Mouse (Mus musculus) hindbrain, embryonic 12.5 days (tissue): ENCODE measurements around the gene Tst. TPM values are rescaled to one million over a fixed set of nuclear protein-coding genes. Genes with fewer than 3 reads are reported as not detected.

Experiments used
- ATAC-seq: fragments of 200-750 bp; cut with Nextera tagmentation; 2 replicates; pipeline ENCODE4 v1.8.0; 2017; ENCODE audit warnings: moderate TSS enrichment; ENCODE audit not compliant: low FRiP score
- H3K27ac ChIP-seq: fragments of 300-500 bp; sonication (generic); 2 replicates; pipeline ENCODE4 v1.5.1; 2016; ENCODE audit warnings: mild to moderate bottlenecking
- H3K27me3 ChIP-seq: fragments of 300-500 bp; sonication (generic); 2 replicates; pipeline ENCODE4 v1.6.1; 2016; ENCODE audit warnings: mild to moderate bottlenecking
- H3K36me3 ChIP-seq: fragments of 300-500 bp; sonication (generic); 2 replicates; pipeline ENCODE4 v1.6.1; 2016; ENCODE audit warnings: mild to moderate bottlenecking
- H3K4me1 ChIP-seq: fragments of 300-500 bp; sonication (generic); 2 replicates; pipeline ENCODE4 v1.6.1; 2016
- H3K4me2 ChIP-seq: fragments of 300-500 bp; sonication (generic); replicated peaks from 2 replicates; pipeline ENCODE4 v1.6.1; 2016; ENCODE audit warnings: mild to moderate bottlenecking
- H3K4me3 ChIP-seq: fragments of 300-500 bp; sonication (generic); 2 replicates; pipeline ENCODE4 v1.5.1; 2016; ENCODE audit warnings: mild to moderate bottlenecking
- H3K9ac ChIP-seq: fragments of 300-500 bp; sonication (generic); 2 replicates; pipeline ENCODE4 v1.6.1; 2016; ENCODE audit warnings: mild to moderate bottlenecking, moderate library complexity
- H3K9me3 ChIP-seq: fragments of 300-500 bp; sonication (generic); replicated peaks from 2 replicates; pipeline ENCODE4 v1.6.1; 2016; ENCODE audit warnings: mild to moderate bottlenecking
- WGBS: fragments of 180-500 bp; shearing (Covaris S2); methylation state at CpG from one replicate; pipeline ENCODE4 v1.1.7; 2016; 5-methylcytosine and 5-hydroxymethylcytosine counted together
- polyA plus RNA-seq: library from polyadenylated mRNA; unstranded; fragments of >200 nt; fragmentation: Nextera tagmentation; extraction: Ambion mirVana; gene quantifications from 2 replicates; pipeline ENCODE4 v1.2.1, GENCODE M21; 2016

Gene Tst
- polyA plus RNA-seq, 1 experiment from 2014 or later = 9.3 TPM

- no peak for ATAC-seq
- no peak overlapping the region for H3K4me2 ChIP-seq
- H3K36me3 ChIP-seq = no peaks in the 10 kb centered on the region
- H3K4me1 ChIP-seq = no peaks in the 10 kb centered on the region
- H3K4me3 ChIP-seq = no peak overlapping the region
- no peaks in the 10 kb centered on the region for H3K9me3 ChIP-seq
- no peak overlapping the region for H3K9ac ChIP-seq
- H3K27me3 ChIP-seq = no peaks in the 10 kb centered on the region
- H3K27ac ChIP-seq = no peak overlapping the region
- WGBS = 60% methylated on average over 3 of the region's 3 CpGs
Measured at GRCm38 (mm10) chr15:78351586-78352165, 54.0 kb downstream of the Tst start.

Other genes with a start within 250 kb of the Tst start
- gene Ift27, start 231.8 kb downstream of the Tst start, polyA plus RNA-seq = 87.8 and 99.9 TPM in 2 replicates
- gene Pvalb, start 199.5 kb downstream of the Tst start, polyA plus RNA-seq = 4.2 and 10.2 TPM in 2 replicates
- gene Ncf4, start 161.1 kb downstream of the Tst start, polyA plus RNA-seq = 3.9 and 5.4 TPM in 2 replicates
- gene Csf2rb2, start 100.2 kb downstream of the Tst start, polyA plus RNA-seq = 0.28 and 0.31 TPM in 2 replicates
- gene Csf2rb, start 80.2 kb downstream of the Tst start, polyA plus RNA-seq = 1.7 and 2.1 TPM in 2 replicates
- not detected in 2 replicates for gene Tex33, start 10.0 kb downstream of the Tst start, polyA plus RNA-seq
- 1.7 and 1.8 TPM in 2 replicates for gene Mpst, start 509 bp upstream of the Tst start, polyA plus RNA-seq
- gene Kctd17, start 22.7 kb upstream of the Tst start, polyA plus RNA-seq = 79.8 and 85.2 TPM in 2 replicates
- 0.14 TPM in 1 of 2 replicates, not detected in the other for gene Tmprss6, start 62.7 kb upstream of the Tst start, polyA plus RNA-seq
- gene Il2rb, start 89.4 kb upstream of the Tst start, polyA plus RNA-seq = 0.07 and 0.14 TPM in 2 replicates
- 11.6 and 13.0 TPM in 2 replicates for gene C1qtnf6, start 125.5 kb upstream of the Tst start, polyA plus RNA-seq
- 0.09 and 0.57 TPM in 2 replicates for gene Sstr3, start 138.8 kb upstream of the Tst start, polyA plus RNA-seq
- 4.9 and 5.7 TPM in 2 replicates for gene Rac2, start 166.9 kb upstream of the Tst start, polyA plus RNA-seq
- 6.3 and 7.8 TPM in 2 replicates for gene Cyth4, start 191.1 kb upstream of the Tst start, polyA plus RNA-seq